Mouse (Mus musculus) mouse embryonic stem cell (cell line): ENCODE measurements around the gene Cntn3.
"Not testable (repeated sequence)": the region's sequence is repeated elsewhere in the genome, so short reads cannot be mapped to it uniquely, and the experiment has no call there.

Source experiments
- in situ Hi-C, 2 experiments: fragments of 300-500 bp; cut with MboI; formaldehyde crosslinking; loops; 1 replicate in 1 of 2; 3 replicates in 1 of 2; pipeline ENCODE4 v1.14.3; 2019 to 2020; ENCODE audit warnings: low sequenced_read_pairs in 2 of 2, low pct_unique_long_range_greater_than_20kb in 1 of 2, mixed read lengths in 1 of 2; ENCODE audit not compliant: unreplicated experiment in 1 of 2

Cntn3 gene

DNA sequence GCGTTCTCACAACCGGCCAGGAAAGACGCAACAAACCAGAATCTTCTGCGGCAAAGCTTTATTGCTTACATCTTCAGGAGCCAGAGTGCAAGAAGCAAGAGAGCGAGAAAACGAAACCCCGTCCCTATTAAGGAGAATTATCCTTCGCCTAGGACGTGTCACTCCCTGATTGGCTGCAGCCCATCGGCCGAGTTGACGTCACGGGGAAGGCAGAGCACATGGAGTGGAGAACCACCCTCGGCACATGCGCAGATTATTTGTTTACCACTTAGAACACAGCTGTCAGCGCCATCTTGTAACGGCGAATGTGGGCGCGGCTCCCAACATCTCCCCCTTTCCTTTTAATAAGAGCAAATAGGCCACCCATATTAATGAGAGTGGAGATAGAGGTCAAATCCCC, at the start of gene Cntn3:
Cntn3 (minus strand) TSS at position 101 of the 400 bp plus-strand sequence.
- in situ Hi-C loops: not testable (repeated sequence)

DNA sequence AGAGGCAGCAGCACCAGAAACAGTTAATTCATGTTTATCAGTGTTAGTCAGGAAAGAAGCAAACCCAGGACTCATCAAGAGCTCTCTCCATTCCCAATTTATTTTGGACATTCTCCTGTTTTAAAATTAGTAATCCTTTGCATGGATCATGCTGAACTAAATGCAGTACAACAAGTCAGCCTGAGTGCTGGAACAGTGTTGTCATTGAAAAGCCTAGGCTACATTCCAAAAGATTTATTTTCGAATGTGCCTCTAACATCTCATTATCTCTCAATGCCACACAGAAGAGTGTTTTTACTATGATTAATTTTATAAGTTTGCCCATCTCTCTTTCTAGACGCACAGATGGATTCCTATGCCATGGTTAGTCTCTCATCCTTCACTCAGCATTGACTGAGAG, 27.9 kb upstream of the Cntn3 start:
- in situ Hi-C loops: no loop called here

DNA sequence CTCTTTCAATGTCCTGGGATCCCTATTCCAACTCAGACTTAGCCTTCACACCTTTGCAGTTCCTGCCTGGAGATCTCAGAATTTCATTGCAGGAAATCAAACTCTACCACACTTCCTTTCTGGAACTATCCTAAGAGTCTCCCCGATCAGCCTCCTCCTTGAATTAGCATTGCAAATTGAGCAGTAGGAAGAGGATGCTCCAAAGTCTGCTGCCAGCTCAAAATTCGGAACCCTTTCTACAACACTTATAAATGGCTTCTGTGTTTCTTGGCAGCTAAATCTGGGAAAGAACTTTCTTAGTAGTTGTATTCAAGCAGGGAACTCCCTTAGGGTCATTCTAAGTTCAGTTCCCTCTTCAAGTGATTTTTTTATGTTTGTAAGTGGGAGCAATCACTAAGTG, 24.9 kb upstream of the Cntn3 start:
- in situ Hi-C loops: no loop called here

DNA sequence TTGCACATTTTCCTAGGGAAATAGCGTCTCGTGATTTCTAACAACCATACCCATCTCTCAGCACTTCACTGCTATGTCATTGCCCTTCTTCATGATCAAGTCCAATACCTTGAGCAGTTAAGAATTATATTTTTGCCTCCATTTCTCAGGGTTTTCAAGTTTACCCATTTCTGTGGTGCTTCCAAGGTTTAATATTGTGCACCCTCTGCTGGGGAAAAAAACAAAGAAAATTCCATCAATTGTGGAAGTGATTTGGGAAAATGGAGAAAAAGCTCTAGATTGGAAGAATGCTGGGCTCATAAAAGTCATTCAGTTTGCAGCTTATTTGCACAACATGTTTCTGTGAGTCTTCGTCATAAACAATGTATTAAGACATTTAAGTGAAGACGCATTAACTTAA, 17.2 kb upstream of the Cntn3 start:
- in situ Hi-C loops: no loop called here

DNA sequence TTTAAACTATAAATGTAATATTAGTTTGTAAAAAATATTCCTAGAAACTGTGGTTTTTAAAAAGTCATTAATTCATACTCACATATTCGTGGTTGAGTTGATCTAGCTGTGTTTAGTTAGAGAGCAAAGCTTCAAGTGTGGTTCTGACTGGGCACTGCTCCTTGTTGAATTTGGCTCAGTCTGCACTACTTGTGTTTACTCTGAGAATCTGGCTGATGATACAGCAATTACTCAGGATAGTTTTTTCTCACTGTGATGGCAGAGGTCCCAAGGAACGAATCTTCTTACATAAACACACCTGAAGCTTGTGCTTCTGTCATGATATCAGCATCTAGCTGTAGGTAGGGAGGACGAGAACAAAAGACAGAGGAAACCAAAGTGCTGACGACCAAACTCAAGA, 16.4 kb upstream of the Cntn3 start:
- in situ Hi-C loops: no loop called here

DNA sequence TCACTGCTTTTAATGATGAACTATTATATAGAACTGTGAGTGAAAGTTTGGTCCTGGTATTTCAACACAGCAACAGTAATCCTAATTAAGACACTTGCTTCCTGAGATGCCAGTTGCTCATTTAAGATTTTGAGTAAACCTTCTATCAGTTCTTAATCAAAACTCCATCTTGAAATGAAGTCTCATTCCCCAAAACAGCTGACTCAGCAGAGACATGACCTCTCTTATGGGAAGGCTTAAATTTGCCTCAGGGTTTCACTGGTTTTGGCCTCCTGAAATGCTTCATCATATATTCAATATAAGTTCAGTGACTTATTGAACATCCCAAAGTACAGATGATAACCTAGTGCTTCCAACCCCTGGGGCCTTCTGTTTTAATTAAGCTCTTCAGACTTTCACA, 13.2 kb upstream of the Cntn3 start:
- in situ Hi-C loops: no loop called here

DNA sequence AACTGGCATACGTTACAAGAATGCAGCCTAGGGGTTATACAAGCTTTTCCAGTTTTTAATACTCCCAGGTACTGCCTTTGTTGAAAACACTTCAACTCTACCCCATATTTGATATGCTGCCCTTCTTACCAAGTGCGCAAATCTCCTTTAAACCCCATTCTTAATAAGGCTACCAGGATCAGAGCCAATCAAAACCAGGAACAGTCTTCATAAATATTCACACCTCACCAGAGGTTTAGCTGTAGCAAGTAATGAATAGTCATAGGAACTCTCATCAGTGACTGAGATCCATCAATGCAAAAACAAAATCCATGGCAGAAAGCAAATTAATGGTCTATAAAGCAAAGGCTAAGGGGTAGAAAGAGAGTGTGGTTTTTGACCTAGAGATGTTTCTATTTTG, 10.7 kb upstream of the Cntn3 start:
- in situ Hi-C loops: no loop called here

DNA sequence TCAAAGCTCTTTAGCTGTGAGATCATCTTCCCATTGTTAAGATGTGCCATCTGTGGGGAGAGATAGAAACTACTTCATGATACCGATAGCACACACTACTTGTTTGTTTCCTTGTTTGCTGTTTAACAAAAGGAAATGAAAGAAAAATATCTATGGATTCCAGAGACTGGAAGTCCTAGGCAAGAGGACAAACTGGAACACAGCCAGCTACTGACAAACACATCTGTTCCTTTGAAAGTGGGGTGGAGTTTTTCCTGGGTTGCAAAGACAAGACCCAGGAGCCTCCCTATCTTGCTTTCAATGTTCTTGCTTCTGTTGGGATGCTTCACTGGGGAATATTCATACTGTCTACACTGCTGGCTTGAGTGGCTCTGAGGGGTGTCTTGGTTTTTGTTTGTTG, 5.4 kb downstream of the Cntn3 start:
- in situ Hi-C loops: no loop called here

DNA sequence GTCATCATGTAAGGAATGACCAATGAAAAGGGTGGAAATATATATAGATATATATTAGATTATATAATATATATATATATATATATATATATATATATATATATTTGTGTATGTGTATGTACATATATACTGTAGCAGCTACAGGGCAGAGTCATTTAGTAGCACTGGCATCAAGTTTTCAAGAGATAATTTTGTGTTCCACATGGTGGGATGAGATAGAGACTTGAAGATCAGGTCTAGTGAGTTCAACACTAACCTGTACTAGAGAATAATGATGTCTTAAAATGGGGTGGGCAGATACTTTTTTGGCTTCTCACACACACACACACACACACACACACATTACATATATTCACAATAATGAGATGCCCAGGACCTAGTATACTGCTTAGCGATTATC, 7.7 kb downstream of the Cntn3 start:
- in situ Hi-C loops: no loop called here

DNA sequence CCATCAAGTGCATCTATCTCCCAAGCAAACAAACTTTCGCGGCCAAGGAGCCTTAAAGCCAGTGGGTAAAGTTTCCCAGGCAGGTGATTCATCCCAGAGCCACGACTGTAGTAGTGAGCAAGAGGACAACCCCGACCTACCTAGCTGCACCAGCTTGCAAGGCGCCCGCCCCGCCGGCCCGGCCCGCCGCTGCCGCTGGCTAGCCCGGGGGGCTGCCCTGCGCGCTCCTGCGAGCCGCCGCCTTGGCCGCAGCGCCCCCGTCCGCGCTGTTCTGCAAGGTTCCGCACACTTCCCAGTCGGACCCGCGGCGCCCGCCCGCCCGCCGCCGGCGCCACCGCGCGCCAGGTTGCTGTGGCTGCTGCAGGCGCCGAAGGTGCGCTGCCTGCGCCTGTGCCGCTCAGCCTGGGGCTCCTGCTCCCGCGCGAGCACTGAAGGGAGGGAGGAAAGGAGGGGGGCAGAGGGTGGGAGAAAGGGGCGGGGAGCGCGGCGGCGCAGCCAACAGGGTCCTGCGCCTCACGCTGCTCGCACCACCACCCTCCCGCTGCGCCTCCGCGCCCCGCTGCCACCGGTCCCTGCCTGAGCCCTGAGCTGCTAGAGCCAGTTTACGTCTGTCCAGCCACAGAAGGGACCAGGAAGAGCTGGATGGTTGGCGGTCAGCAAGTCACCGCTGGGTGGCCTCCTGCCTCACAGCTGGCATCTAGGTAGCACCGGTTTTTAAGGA, 8.7 kb downstream of the Cntn3 start:
- in situ Hi-C loops: no loop called here

DNA sequence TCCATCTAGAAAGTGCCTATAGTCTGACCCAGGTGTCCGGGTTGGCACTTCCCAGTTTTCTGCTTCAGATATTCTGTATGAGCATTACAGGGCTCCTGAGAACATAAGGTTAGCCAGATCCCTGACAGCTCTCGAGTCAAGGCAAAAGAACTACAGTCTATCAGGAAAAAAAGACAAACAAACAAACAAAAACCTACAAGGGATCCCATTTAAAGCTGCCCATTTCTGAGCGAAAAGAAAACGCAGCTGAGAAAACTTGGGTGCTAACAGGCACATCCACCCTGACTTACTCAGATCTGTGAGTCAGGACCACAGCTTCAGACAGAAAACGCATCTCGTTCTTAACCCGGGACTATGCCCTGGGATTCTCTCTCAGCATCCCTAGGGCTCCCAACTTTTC, 9.5 kb downstream of the Cntn3 start:
- in situ Hi-C loops: no loop called here

DNA sequence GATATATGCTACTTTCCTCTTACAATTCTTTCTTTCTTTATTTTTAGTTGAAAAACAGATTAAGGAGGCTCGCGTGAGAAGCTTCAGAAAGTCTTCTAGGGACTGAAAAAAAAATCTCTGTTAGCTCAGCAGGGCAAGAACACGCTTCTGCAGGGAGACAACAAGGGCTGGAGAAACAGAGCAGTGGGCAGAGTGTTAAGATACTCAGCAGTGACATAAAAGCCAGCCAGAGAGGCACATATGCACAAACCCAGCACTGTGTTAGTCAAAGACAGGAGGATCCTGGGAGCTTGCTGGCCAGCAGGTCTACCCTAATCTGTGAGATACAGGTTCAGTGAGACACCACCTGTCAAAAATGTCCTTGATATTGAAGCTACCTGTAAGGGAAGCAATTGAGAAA, 15.4 kb downstream of the Cntn3 start:
- in situ Hi-C loops: no loop called here

DNA sequence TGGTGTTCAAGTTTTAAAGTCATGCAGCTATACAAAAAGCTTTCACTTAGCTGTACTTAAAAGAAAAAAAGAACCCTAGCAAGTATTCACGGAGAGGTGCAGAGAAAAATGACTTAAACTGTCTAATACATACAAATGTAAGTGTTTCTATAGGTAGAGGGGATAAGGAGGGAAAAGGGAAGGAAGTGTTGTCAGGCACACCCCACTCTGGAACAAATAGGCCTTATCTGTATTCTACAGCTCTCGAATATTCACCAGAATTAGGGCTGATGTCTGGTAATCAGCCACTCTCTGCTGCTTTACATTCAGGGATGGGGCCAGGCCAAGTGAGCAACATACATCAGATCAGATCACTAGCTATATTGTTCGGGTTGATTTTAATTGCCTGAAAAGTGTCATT, 16.4 kb downstream of the Cntn3 start:
- in situ Hi-C loops: no loop called here

DNA sequence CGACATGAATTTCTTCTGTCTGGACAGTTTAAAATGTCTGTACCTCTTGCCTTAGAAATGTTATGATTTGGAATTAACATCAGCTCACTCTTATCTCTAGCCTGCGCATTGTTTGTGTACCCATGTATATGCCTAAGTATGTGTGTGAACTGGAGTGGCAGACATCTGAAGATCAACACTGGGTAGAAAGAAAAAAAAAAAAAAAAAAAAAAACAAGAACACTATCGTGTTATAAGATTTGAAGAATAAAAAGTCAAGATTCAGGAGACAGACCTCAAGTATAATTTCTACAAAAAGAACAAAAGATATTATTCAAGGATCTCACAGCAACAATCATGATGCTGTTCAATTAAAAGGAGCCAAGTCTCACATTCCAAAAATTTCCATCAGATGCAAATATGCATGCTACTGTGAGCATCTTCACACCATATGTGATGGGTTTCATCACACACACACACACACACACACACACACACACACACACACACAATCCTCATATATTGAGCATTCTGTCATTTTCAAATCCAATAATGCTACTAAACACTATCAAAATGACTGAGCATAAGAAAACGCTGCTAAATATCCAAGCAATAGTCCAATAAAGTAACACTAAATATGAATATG, 17.0 kb downstream of the Cntn3 start:
- in situ Hi-C loops: no loop called here

DNA sequence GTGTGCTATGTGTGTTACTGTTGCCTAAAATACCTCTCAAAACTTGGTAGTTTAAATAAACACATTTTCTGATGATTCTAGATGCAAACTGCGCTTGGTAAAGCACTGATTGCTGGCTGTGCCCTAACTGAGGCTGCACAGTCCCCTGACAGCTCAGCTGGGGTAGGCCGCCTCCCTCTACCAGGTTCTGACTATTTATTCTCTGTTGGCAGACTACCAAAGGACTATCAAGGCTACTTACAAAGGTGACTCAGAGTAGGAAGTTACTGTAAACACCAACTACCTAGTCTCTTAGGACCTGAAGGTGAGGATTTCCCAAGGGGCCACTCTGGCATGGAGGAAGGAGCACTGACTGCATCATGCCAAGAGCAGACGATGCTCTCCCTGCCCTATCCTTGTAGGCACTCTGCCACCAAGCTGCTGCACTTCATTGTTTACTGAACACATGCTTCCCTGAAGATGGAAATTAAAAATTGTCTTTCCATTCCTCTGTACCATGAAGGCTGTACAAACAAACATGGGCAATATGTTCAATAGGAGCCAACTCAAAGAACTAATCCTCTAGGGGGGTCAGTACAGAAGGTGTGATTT, 17.7 kb downstream of the Cntn3 start:
- in situ Hi-C loops: no loop called here

DNA sequence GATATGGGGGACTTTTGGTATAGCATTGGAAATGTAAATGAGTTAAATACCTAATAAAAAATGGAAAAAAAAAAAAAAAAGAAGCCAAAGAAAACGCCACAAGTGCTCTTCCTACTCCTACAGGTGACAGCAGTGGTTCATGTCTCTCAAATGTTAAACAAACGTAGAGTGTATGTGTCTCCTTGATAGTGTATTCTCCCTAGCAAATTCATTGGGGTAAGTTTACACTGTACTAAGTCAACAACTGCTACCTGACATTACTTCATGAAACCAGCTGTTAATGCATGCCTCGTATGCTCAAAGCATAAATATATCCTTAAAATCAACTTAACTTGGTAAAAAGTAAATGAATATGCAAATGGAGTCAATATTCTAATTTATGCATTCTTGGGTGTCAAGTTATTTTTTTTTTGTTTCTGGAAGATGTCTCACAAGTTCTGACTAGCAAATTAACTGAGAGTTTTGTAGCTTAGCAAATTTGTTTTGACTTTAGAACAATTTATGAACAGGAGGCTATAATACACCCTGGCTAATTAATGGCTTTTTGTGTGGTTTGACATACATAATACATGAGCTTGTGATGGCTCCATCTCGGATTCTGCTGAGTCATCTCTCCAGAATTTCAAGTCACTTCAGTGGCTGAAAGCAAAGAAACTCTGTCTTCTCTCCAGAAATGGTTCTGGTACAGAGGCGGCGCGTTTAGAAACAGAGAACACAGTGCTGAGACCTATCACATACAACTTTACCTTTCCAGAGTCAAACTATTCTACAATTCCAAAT, 31.1 kb downstream of the Cntn3 start:
- in situ Hi-C loops: no loop called here

DNA sequence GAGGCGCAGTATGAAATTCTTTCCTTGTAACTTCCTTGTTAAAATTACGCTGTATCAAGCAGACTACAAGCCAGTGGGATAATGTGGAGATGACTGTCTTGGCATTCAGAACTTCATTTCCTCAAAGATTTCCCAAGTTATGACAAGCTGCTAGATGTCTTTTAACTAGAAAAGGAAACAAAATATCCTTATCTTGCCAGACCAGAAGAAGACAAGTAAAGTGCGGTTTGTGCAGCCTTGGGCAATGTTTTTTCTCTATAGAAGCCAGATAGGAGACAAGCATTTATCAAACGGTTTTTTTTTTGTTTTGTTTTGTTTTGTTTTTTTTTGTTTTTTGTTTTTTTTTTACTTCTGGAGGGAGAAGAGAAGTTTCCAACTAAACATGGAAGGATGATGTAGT, 37.3 kb downstream of the Cntn3 start:
- in situ Hi-C loops: no loop called here

DNA sequence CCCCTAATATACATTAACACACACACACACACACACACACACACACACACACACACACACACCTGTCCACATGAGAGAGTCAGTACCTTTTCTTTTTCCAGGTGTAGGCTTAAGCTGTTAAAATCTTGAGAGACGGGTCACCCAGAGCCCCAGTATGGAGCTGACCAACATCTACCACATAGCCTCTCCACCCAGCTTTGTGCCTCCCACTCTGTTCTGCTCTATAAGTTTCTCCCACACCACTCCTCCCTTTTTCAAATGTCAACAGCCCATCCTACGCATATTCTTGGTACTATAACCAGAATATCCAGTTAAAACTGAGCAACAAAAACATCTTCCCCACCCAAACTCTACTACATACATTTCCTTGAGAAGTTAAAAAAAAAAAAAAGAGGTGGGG, 49.9 kb downstream of the Cntn3 start:
- in situ Hi-C loops: no loop called here

DNA sequence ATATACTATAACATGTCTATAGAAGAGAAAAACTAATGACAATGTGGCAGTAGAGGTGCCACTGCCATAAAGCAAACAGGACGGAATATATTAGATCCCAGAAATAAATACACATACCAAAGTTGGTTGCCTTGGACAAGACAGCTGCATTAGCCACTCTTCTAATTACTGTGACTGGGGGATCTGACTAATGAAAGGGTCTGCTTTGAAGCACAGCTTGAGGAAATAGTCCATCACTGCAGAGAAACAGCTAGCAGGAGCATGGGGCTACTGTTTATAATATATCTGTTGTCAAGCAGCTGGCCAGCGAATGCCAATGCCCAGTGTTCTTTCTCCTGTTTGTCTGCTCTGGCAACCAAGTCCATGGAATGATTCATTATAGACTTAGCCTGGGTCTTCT, 51.9 kb downstream of the Cntn3 start:
- in situ Hi-C loops: no loop called here
